Mouse (Mus musculus) G1E (cell line): ENCODE data around the gene Gm26727. TPM values are rescaled to one million over a fixed set of nuclear protein-coding genes. Genes with fewer than 3 reads are reported as not detected.
"Not testable (repeated sequence)": the region's sequence is repeated elsewhere in the genome, so short reads cannot be mapped to it uniquely, and the experiment has no call there.

ENCODE experiments used
- ATAC-seq: 2 replicates; pipeline ENCODE4 v1.8.0; 2016; ENCODE audit warnings: mild to moderate bottlenecking; ENCODE audit not compliant: insufficient number of reproducible peaks, poor library complexity, low FRiP score, severe bottlenecking; ENCODE audit errors: extremely low read depth
- DNase-seq: peaks from one replicate; pipeline ENCODE4 v3.0.0; 2012; ENCODE audit warnings: low spot score
- H3K27me3 ChIP-seq: 2 replicates; pipeline ENCODE4 v1.6.1; 2012; ENCODE audit warnings: mild to moderate bottlenecking, low read length, inconsistent platforms; ENCODE audit not compliant: insufficient read depth
- H3K36me3 ChIP-seq: replicated peaks from 2 replicates; pipeline ENCODE3; 2012; ENCODE audit warnings: mild to moderate bottlenecking, inconsistent platforms
- H3K4me1 ChIP-seq: 2 replicates; pipeline ENCODE4 v1.6.1; 2012; ENCODE audit warnings: low read depth, low read length, inconsistent platforms, mixed read lengths; ENCODE audit not compliant: insufficient read depth
- H3K4me3 ChIP-seq: 2 replicates; pipeline ENCODE4 v1.5.1; 2012; ENCODE audit warnings: low read depth, mild to moderate bottlenecking, inconsistent platforms, low read length, moderate library complexity, mixed read lengths
- H3K9me3 ChIP-seq: replicated peaks from 2 replicates; pipeline ENCODE4 v1.6.1; 2012; ENCODE audit warnings: inconsistent platforms
- CTCF ChIP-seq: IDR thresholded peaks from 2 replicates; pipeline ENCODE4 v1.5.1; 2012; ENCODE audit warnings: low read depth, low read length, inconsistent platforms, mixed read lengths
- GATA1 ChIP-seq: IDR thresholded peaks from 2 replicates; pipeline ENCODE4 v1.6.1; 2012; ENCODE audit warnings: borderline replicate concordance, low read length, inconsistent platforms, mixed read lengths
- GATA2 ChIP-seq: IDR thresholded peaks from 2 replicates; pipeline ENCODE4 v1.6.1; 2012; ENCODE audit warnings: low read depth, low read length, inconsistent platforms, borderline replicate concordance
- POLR2AphosphoS5 ChIP-seq: IDR thresholded peaks from 2 replicates; pipeline ENCODE4 v1.6.1; 2012; ENCODE audit warnings: low read depth, low read length, inconsistent platforms; ENCODE audit not compliant: insufficient replicate concordance
- TAL1 ChIP-seq: conservative IDR thresholded peaks from 2 replicates; pipeline ENCODE4 v1.6.1; 2012; ENCODE audit warnings: low read depth, low read length, inconsistent platforms, mixed read lengths
- polyA plus RNA-seq: library from polyadenylated mRNA; stranded (reverse); fragments of >175 nt; gene quantifications from 2 replicates; pipeline ENCODE4 v1.2.3, GENCODE M21; 2012
- total RNA-seq, 2 experiments: library from RNA; stranded (forward) in 1 of 2; stranded (reverse) in 1 of 2; fragments of 200-1000 nt in 1 of 2; fragments of >200 nt in 1 of 2; fragmentation: Nextera tagmentation in 1 of 2; gene quantifications; 2 replicates each; pipeline ENCODE4 v1.2.3; 2014 to 2017

The Gm26727 gene
- total and polyA plus RNA-seq, 3 experiments: not detected

DNA sequence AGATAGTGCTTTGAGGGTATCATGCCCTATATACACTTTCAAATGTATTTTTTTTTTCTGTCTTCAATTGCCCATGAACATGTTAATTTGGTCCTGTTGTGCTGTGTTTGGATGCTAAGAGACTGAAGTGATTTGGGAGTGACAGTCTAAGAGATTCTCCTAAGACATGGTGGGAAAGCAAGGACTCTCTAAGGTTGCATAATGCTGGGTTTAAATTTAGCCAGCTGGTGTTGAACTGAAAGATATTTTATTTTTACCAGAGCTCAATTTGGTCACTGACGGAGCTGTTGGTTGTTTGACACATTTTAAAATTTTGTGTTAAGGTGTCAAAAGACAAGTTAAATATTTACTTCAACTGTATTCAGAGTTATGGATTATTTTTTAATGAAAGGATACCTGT, 13.8 kb upstream of the Gm26727 start:
- TF ChIP-seq GATA2: no peak
- TF ChIP-seq CTCF: no peak
- no peak for TF ChIP-seq TAL1
- no peak for TF ChIP-seq POLR2AphosphoS5
- TF ChIP-seq GATA1: no peak
- H3K4me1 ChIP-seq: no peaks in the 10 kb centered on the region
- DNase-seq (no peak), ATAC-seq (no peak)
- H3K27me3 ChIP-seq: no peaks in the 10 kb centered on the region
- H3K9me3 ChIP-seq: no peaks in the 10 kb centered on the region
- H3K4me3 ChIP-seq: no peak overlapping the region
- no peaks in the 10 kb centered on the region for H3K36me3 ChIP-seq

DNA sequence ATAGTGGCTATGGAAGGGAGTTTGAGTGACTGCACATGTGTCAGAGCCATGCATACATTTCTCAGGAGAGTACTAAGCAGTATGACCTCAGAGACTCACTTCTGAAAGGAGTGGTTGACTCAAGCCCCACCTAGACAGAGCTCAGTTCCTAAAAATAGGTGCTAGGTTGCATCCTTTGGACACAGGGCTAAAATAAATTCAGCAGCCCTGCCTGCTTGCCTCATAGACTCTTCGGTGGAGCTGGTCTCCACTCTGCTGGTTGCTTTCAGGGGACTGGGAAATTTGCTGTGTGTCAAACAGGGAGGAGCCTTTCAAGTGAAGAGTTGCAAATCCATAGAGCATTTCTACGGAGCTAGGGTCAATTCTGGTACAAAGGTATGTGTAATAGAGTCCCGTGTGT, 12.8 kb upstream of the Gm26727 start, which contains the start of gene Xirp2:
Gene Xirp2 (plus strand): TSS at position 223 of the 400 bp plus-strand sequence.
- H3K4me1 ChIP-seq: no peaks in the 10 kb centered on the region

DNA sequence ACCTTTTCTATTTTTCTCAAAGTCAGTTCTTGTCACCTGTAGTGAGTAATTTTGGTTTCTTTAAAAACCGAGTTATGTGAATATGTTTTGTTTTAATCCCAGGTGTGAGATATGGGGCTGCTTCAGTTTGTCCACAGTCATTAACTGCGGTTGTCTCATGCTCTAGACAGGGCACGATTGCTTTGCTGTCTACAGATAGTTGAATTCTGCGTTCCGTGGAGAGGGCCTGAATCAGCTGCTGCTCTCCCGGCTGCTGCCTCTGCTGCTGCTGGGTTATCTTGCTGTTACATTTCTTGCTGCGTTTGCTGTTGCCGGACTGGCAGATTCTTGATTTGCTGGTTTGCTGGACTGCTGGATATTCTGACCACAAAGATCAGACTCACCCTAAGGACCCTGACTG, 5.3 kb upstream of the Gm26727 start:
- Histone ChIP-seq H3K4me1 (no peaks in the 10 kb centered on the region), H3K4me3 (no peak overlapping the region), H3K27me3 (no peaks in the 10 kb centered on the region), H3K36me3 (no peaks in the 10 kb centered on the region), H3K9me3 (peaks cover 3% of the 10 kb centered on the region)
- DNase-seq (no peak), ATAC-seq (no peak)
- no peak for TF ChIP-seq GATA1
- TF ChIP-seq CTCF: no peak
- no peak for TF ChIP-seq POLR2AphosphoS5
- no peak for TF ChIP-seq GATA2
- TF ChIP-seq TAL1: no peak

More for the DNA sequence above, 12.8 kb upstream of the Gm26727 start, which contains the start of gene Xirp2:
- Histone ChIP-seq H3K27me3 (no peaks in the 10 kb centered on the region), H3K36me3 (no peaks in the 10 kb centered on the region), H3K9me3 (no peaks in the 10 kb centered on the region), H3K4me3 (no peak within 1 kb of the TSS)
- no peak for DNase-seq
- TF ChIP-seq POLR2AphosphoS5 (no peak), CTCF (no peak), GATA2 (no peak), GATA1 (no peak), TAL1 (no peak)
- ATAC-seq: no peak

DNA sequence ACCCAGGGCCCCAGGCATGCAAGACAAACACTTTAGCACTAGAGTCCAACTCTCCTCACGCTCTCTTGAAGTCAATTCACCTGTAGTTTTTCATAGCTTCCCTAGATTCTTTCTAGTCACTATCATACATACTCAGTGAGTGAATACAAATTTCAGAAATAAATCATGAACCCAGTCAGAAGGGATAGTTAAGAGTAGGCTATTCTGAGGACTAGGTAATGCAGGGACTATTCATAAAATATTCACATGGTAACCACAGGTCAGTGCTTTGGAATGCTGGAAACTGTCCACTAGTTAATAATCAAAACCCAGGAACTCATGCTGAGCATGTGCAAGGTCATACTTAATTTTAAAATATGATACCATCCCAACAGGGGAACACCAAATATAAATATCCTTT, 10.2 kb downstream of the Gm26727 start:
- TF ChIP-seq GATA2 (no peak), TAL1 (no peak), GATA1 (no peak), CTCF (no peak), POLR2AphosphoS5 (no peak)
- Histone ChIP-seq H3K36me3 (no peaks in the 10 kb centered on the region), H3K4me1 (no peaks in the 10 kb centered on the region), H3K27me3 (no peaks in the 10 kb centered on the region), H3K4me3 (no peak overlapping the region), H3K9me3 (peaks cover 15% of the 10 kb centered on the region)
- DNase-seq (no peak), ATAC-seq (no peak)

DNA sequence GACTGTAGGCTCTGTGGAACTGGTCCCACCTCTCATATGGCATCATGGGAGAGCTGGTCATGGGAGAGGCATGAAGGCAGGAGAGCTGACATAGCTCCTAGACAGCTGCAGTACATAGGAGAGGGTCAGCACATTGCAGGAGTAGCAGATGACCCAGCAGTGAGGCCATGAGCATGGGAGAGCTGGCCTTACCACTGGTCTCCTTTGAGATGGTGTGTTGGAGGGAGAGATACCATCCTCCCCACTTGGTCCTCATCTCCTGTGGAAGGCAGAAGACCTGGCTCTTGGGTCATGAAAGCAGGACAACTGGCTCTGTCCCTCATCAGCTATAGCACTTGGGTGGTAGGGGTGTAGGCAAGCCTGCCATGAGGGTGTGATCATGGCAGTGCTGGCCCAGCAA, 12.1 kb downstream of the Gm26727 start:
- DNase-seq: no peak
- Histone ChIP-seq H3K36me3 (no peaks in the 10 kb centered on the region), H3K27me3 (no peaks in the 10 kb centered on the region), H3K9me3 (peaks cover 15% of the 10 kb centered on the region), H3K4me3 (no peak overlapping the region), H3K4me1 (no peaks in the 10 kb centered on the region)
- ATAC-seq: no peak
- TF ChIP-seq CTCF (no peak), POLR2AphosphoS5 (no peak), TAL1 (no peak)

DNA sequence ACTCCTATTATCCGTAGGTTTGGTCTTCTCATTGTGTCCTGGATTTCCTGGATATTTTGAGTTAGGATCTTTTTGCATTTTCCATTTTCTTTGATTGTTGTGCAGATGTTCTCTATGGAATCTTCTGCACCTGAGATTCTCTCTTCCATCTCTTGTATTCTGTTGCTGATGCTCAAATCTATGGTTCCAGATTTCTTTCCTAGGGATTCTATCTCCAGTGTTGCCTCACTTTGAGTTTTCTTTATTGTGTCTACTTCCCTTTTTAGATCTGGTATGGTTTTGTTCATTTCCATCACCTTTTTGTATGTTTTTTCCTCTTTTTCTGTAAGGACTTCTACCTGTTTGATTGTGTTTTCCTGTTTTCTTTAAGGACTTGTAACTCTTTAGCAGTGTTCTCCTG, 19.6 kb downstream of the Gm26727 start, which contains the start of gene Gm21830:
Gene Gm21830 (plus strand): TSS at position 301 of the 400 bp plus-strand sequence.
- H3K4me1 ChIP-seq, H3K9me3 ChIP-seq, ATAC-seq, H3K27me3 ChIP-seq, DNase-seq, H3K4me3 ChIP-seq, H3K36me3 ChIP-seq: not testable (repeated sequence)

Other genes starting within 250 kb of the Gm26727 start
- not detected in 2 replicates for gene Gm21830, start 19.5 kb downstream of the Gm26727 start, total RNA-seq (2014; fragmentation: Nextera tagmentation)
- not detected in 2 replicates for gene Gm21830, start 19.5 kb downstream of the Gm26727 start, total RNA-seq (2017)
- not detected in 2 replicates for gene Gm21830, start 19.5 kb downstream of the Gm26727 start, polyA plus RNA-seq
- not detected in 2 replicates for gene Xirp2, start 12.8 kb upstream of the Gm26727 start, total RNA-seq (2014; fragmentation: Nextera tagmentation)
- under 0.01 and 0.05 TPM in 2 replicates for gene Xirp2, start 12.8 kb upstream of the Gm26727 start, total RNA-seq (2017)
- gene Xirp2, start 12.8 kb upstream of the Gm26727 start, polyA plus RNA-seq: not detected in 2 replicates
- not detected in 2 replicates for gene B3galt1, start 132.7 kb upstream of the Gm26727 start, total RNA-seq (2014; fragmentation: Nextera tagmentation)
- gene B3galt1, start 132.7 kb upstream of the Gm26727 start, total RNA-seq (2017): 0.06 and 0.16 TPM in 2 replicates
- not detected in 2 replicates for gene B3galt1, start 132.7 kb upstream of the Gm26727 start, polyA plus RNA-seq